Mouse (Mus musculus): Measurements from ENCODE around the gene C1s2. TPM values are rescaled to one million over a fixed set of nuclear protein-coding genes. Genes with fewer than 3 reads are reported as not detected.
"Not testable (repeated sequence)": the region's sequence is repeated elsewhere in the genome, so short reads cannot be mapped to it uniquely, and the experiment has no call there.

C1s2 gene
- polyA plus RNA-seq, 2 experiments = 0.24 TPM; not detected in 1

- no peaks in the 10 kb centered on the region for H3K27me3 ChIP-seq (ENCODE audit: control insufficient read depth, insufficient read depth, low read length)
- ATAC-seq (ENCODE audit: low FRiP score, low read depth) = no peak
- no peak for DNase-seq (ENCODE audit: low spot score)
- no peak overlapping the region for H3K9ac ChIP-seq (ENCODE audit: low read depth, low read length, severe bottlenecking)
- H3K4me1 ChIP-seq (ENCODE audit: control insufficient read depth, insufficient read depth, low read length) = no peaks in the 10 kb centered on the region
- 80% methylated on average over 3 of the region's 3 CpGs for WGBS
- no peak overlapping the region for H3K4me2 ChIP-seq (replicated peaks; ENCODE audit: low read depth, low read length, severe bottlenecking)
- H3K36me3 ChIP-seq (ENCODE audit: control insufficient read depth, insufficient read depth, low read length) = no peaks in the 10 kb centered on the region
- H3K4me3 ChIP-seq (replicated peaks; ENCODE audit: low read length) = no peak overlapping the region
- H3K27ac ChIP-seq (replicated peaks; ENCODE audit: low read depth, low read length) = no peak overlapping the region
- no peak for TF ChIP-seq POLR2A (IDR thresholded peaks at IDR 0.05; ENCODE audit: borderline replicate concordance, extremely low read depth, insufficient read depth, insufficient read length)
- H3K9me3 ChIP-seq (ENCODE audit: control insufficient read depth, low read length) = no peaks in the 10 kb centered on the region
Measured at GRCm38 (mm10) chr6:124584935-124585334, 51.0 kb downstream of the C1s2 start.

DNA sequence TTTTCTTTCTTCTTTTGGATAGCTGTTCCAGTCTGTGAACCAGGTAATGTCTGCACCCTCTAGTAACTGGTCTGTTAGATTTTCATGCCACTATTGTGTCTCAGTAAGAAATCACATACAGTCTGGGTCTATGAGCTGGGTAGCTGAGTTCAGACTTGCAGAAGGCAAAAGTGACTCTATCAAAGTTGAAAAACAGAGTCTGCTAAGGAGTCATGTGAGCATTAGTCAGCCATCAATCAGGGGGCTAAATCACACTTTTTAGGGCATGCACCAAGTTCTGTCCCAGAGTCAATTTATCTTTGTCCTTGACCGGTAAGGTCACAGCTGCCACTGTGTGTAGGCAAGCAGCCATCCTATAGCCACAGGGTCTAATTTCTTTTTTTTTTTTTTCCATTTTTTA is 53.7 kb downstream of the C1s2 start:
- H3K36me3 ChIP-seq (ENCODE audit: control insufficient read depth, insufficient read depth, low read length) = no peaks in the 10 kb centered on the region
- no peak for TF ChIP-seq POLR2A (IDR thresholded peaks at IDR 0.05; ENCODE audit: borderline replicate concordance, extremely low read depth, insufficient read depth, insufficient read length)
- H3K9ac ChIP-seq (ENCODE audit: low read depth, low read length, severe bottlenecking) = no peak overlapping the region
- no peaks in the 10 kb centered on the region for H3K4me1 ChIP-seq (ENCODE audit: control insufficient read depth, insufficient read depth, low read length)
- no peak for DNase-seq (ENCODE audit: low spot score)
- no peaks in the 10 kb centered on the region for H3K9me3 ChIP-seq (ENCODE audit: control insufficient read depth, low read length)
- no peak overlapping the region for H3K27ac ChIP-seq (replicated peaks; ENCODE audit: low read depth, low read length)
- H3K4me3 ChIP-seq (replicated peaks; ENCODE audit: low read length) = no peak overlapping the region
- H3K4me2 ChIP-seq (replicated peaks; ENCODE audit: low read depth, low read length, severe bottlenecking) = no peak overlapping the region
- ATAC-seq (ENCODE audit: low FRiP score, low read depth) = no peak
- H3K27me3 ChIP-seq (ENCODE audit: control insufficient read depth, insufficient read depth, low read length) = no peaks in the 10 kb centered on the region
- WGBS = 93% methylated on average over 1 of the region's 1 CpGs

- not testable (repeated sequence) for DNase-seq (ENCODE audit: low spot score); H3K9me3 ChIP-seq (ENCODE audit: control insufficient read depth, low read length); H3K27me3 ChIP-seq (ENCODE audit: control insufficient read depth, insufficient read depth, low read length); H3K9ac ChIP-seq (ENCODE audit: low read depth, low read length, severe bottlenecking); H3K27ac ChIP-seq (replicated peaks; ENCODE audit: low read depth, low read length); H3K4me3 ChIP-seq (replicated peaks; ENCODE audit: low read length); H3K4me2 ChIP-seq (replicated peaks; ENCODE audit: low read depth, low read length, severe bottlenecking); ATAC-seq (ENCODE audit: low FRiP score, low read depth); H3K4me1 ChIP-seq (ENCODE audit: control insufficient read depth, insufficient read depth, low read length); H3K36me3 ChIP-seq (ENCODE audit: control insufficient read depth, insufficient read depth, low read length)
- 85% methylated on average over 7 of the region's 7 CpGs for WGBS
Measured at GRCm38 (mm10) chr6:124580155-124580554, 55.7 kb downstream of the C1s2 start.

GRCm38 (mm10) chr6:124575155-124575678 is 60.7 kb downstream of the C1s2 start:
- not testable (repeated sequence) for H3K27ac ChIP-seq (replicated peaks; ENCODE audit: low read depth, low read length); H3K4me2 ChIP-seq (replicated peaks; ENCODE audit: low read depth, low read length, severe bottlenecking); H3K4me1 ChIP-seq (ENCODE audit: control insufficient read depth, insufficient read depth, low read length); DNase-seq (ENCODE audit: low spot score); H3K36me3 ChIP-seq (ENCODE audit: control insufficient read depth, insufficient read depth, low read length); H3K4me3 ChIP-seq (replicated peaks; ENCODE audit: low read length); H3K9ac ChIP-seq (ENCODE audit: low read depth, low read length, severe bottlenecking); H3K27me3 ChIP-seq (ENCODE audit: control insufficient read depth, insufficient read depth, low read length); ATAC-seq (ENCODE audit: low FRiP score, low read depth); H3K9me3 ChIP-seq (ENCODE audit: control insufficient read depth, low read length)
- WGBS = 79% methylated on average over 3 of the region's 3 CpGs

Other genes starting within 250 kb of the C1s2 start
- gene Pex5, start 221.0 kb downstream of the C1s2 start, polyA plus RNA-seq (2012; rRNA removed) = 53.9 and 60.7 TPM in 2 replicates
- 34.7 and 43.3 TPM in 2 replicates for gene Pex5, start 221.0 kb downstream of the C1s2 start, polyA plus RNA-seq (2014; fragmentation: Nextera tagmentation; extraction: Ambion mirVana)
- gene Clstn3, start 171.3 kb downstream of the C1s2 start, polyA plus RNA-seq (2012; rRNA removed) = 11.2 and 16.3 TPM in 2 replicates
- 5.1 and 6.4 TPM in 2 replicates for gene Clstn3, start 171.3 kb downstream of the C1s2 start, polyA plus RNA-seq (2014; fragmentation: Nextera tagmentation; extraction: Ambion mirVana)
- 0.47 and 0.64 TPM in 2 replicates for gene C1rl, start 143.0 kb downstream of the C1s2 start, polyA plus RNA-seq (2012; rRNA removed)
- gene C1rl, start 143.0 kb downstream of the C1s2 start, polyA plus RNA-seq (2014; fragmentation: Nextera tagmentation; extraction: Ambion mirVana) = 0.81 and 0.83 TPM in 2 replicates
- gene C1ra, start 123.7 kb downstream of the C1s2 start, polyA plus RNA-seq (2012; rRNA removed) = 1.4 and 2.1 TPM in 2 replicates
- 1.7 and 1.9 TPM in 2 replicates for gene C1ra, start 123.7 kb downstream of the C1s2 start, polyA plus RNA-seq (2014; fragmentation: Nextera tagmentation; extraction: Ambion mirVana)
- 7.9 and 8.5 TPM in 2 replicates for gene C1s1, start 93.7 kb downstream of the C1s2 start, polyA plus RNA-seq (2012; rRNA removed)
- gene C1s1, start 93.7 kb downstream of the C1s2 start, polyA plus RNA-seq (2014; fragmentation: Nextera tagmentation; extraction: Ambion mirVana) = 3.3 and 3.4 TPM in 2 replicates
- gene C1rb, start 65.8 kb downstream of the C1s2 start, polyA plus RNA-seq (2012; rRNA removed) = not detected in 2 replicates
- gene C1rb, start 65.8 kb downstream of the C1s2 start, polyA plus RNA-seq (2014; fragmentation: Nextera tagmentation; extraction: Ambion mirVana) = 0.11 TPM in 1 of 2 replicates, not detected in the other
- 80.8 and 101 TPM in 2 replicates for gene Lpcat3, start 26.9 kb upstream of the C1s2 start, polyA plus RNA-seq (2012; rRNA removed)
- gene Lpcat3, start 26.9 kb upstream of the C1s2 start, polyA plus RNA-seq (2014; fragmentation: Nextera tagmentation; extraction: Ambion mirVana) = 49.3 and 51.7 TPM in 2 replicates
- gene Emg1, start 76.1 kb upstream of the C1s2 start, polyA plus RNA-seq (2012; rRNA removed) = 135 and 148 TPM in 2 replicates
- 179 and 185 TPM in 2 replicates for gene Emg1, start 76.1 kb upstream of the C1s2 start, polyA plus RNA-seq (2014; fragmentation: Nextera tagmentation; extraction: Ambion mirVana)
- gene Phb2, start 76.3 kb upstream of the C1s2 start, polyA plus RNA-seq (2012; rRNA removed) = 203 and 205 TPM in 2 replicates
- 295 and 296 TPM in 2 replicates for gene Phb2, start 76.3 kb upstream of the C1s2 start, polyA plus RNA-seq (2014; fragmentation: Nextera tagmentation; extraction: Ambion mirVana)
- 9.4 and 9.6 TPM in 2 replicates for gene Ptpn6, start 102.6 kb upstream of the C1s2 start, polyA plus RNA-seq (2012; rRNA removed)
- 13.9 and 14.2 TPM in 2 replicates for gene Ptpn6, start 102.6 kb upstream of the C1s2 start, polyA plus RNA-seq (2014; fragmentation: Nextera tagmentation; extraction: Ambion mirVana)
- 285 and 290 TPM in 2 replicates for gene Grcc10, start 105.3 kb upstream of the C1s2 start, polyA plus RNA-seq (2012; rRNA removed)
- 438 and 458 TPM in 2 replicates for gene Grcc10, start 105.3 kb upstream of the C1s2 start, polyA plus RNA-seq (2014; fragmentation: Nextera tagmentation; extraction: Ambion mirVana)
- not detected in 2 replicates for gene Gm45234, start 119.9 kb upstream of the C1s2 start, polyA plus RNA-seq (2012; rRNA removed)
- gene Gm45234, start 119.9 kb upstream of the C1s2 start, polyA plus RNA-seq (2014; fragmentation: Nextera tagmentation; extraction: Ambion mirVana) = not detected in 2 replicates
- 102 and 141 TPM in 2 replicates for gene Atn1, start 120.4 kb upstream of the C1s2 start, polyA plus RNA-seq (2012; rRNA removed)
- 14.6 and 19.4 TPM in 2 replicates for gene Atn1, start 120.4 kb upstream of the C1s2 start, polyA plus RNA-seq (2014; fragmentation: Nextera tagmentation; extraction: Ambion mirVana)
- 21.7 and 25.3 TPM in 2 replicates for gene Eno2, start 133.6 kb upstream of the C1s2 start, polyA plus RNA-seq (2012; rRNA removed)
- gene Eno2, start 133.6 kb upstream of the C1s2 start, polyA plus RNA-seq (2014; fragmentation: Nextera tagmentation; extraction: Ambion mirVana) = 6.0 and 10.2 TPM in 2 replicates
- 1.1 TPM in 2 replicates for gene Lrrc23, start 143.6 kb upstream of the C1s2 start, polyA plus RNA-seq (2012; rRNA removed)
- gene Lrrc23, start 143.6 kb upstream of the C1s2 start, polyA plus RNA-seq (2014; fragmentation: Nextera tagmentation; extraction: Ambion mirVana) = 0.88 and 1.2 TPM in 2 replicates
- 9.8 and 11.1 TPM in 2 replicates for gene Spsb2, start 172.6 kb upstream of the C1s2 start, polyA plus RNA-seq (2012; rRNA removed)
- 8.9 and 10.8 TPM in 2 replicates for gene Spsb2, start 172.6 kb upstream of the C1s2 start, polyA plus RNA-seq (2014; fragmentation: Nextera tagmentation; extraction: Ambion mirVana)
- 636 and 744 TPM in 2 replicates for gene Tpi1, start 178.2 kb upstream of the C1s2 start, polyA plus RNA-seq (2012; rRNA removed)
- gene Tpi1, start 178.2 kb upstream of the C1s2 start, polyA plus RNA-seq (2014; fragmentation: Nextera tagmentation; extraction: Ambion mirVana) = 808 and 825 TPM in 2 replicates
- gene Usp5, start 193.4 kb upstream of the C1s2 start, polyA plus RNA-seq (2012; rRNA removed) = 105 and 119 TPM in 2 replicates
- gene Usp5, start 193.4 kb upstream of the C1s2 start, polyA plus RNA-seq (2014; fragmentation: Nextera tagmentation; extraction: Ambion mirVana) = 115 and 120 TPM in 2 replicates
- 141 and 164 TPM in 2 replicates for gene Cdca3, start 193.5 kb upstream of the C1s2 start, polyA plus RNA-seq (2012; rRNA removed)
- 128 and 146 TPM in 2 replicates for gene Cdca3, start 193.5 kb upstream of the C1s2 start, polyA plus RNA-seq (2014; fragmentation: Nextera tagmentation; extraction: Ambion mirVana)
- gene Gnb3, start 204.2 kb upstream of the C1s2 start, polyA plus RNA-seq (2012; rRNA removed) = 1.9 and 2.3 TPM in 2 replicates
- 1.6 and 1.8 TPM in 2 replicates for gene Gnb3, start 204.2 kb upstream of the C1s2 start, polyA plus RNA-seq (2014; fragmentation: Nextera tagmentation; extraction: Ambion mirVana)
- 339 and 401 TPM in 2 replicates for gene P3h3, start 221.7 kb upstream of the C1s2 start, polyA plus RNA-seq (2012; rRNA removed)
- 57.5 and 67.6 TPM in 2 replicates for gene P3h3, start 221.7 kb upstream of the C1s2 start, polyA plus RNA-seq (2014; fragmentation: Nextera tagmentation; extraction: Ambion mirVana)
- 7.5 and 10.8 TPM in 2 replicates for gene Gpr162, start 227.9 kb upstream of the C1s2 start, polyA plus RNA-seq (2012; rRNA removed)
- 2.1 and 2.3 TPM in 2 replicates for gene Gpr162, start 227.9 kb upstream of the C1s2 start, polyA plus RNA-seq (2014; fragmentation: Nextera tagmentation; extraction: Ambion mirVana)